Mouse (Mus musculus) large intestine, adult 2 months (tissue): ENCODE measurements around the gene Ttc36. TPM values are rescaled to one million over a fixed set of nuclear protein-coding genes. Genes with fewer than 3 reads are reported as not detected.

Experiments used
- DNase-seq: peaks from one replicate; pipeline ENCODE4 v3.0.0-alpha.2; 2012; ENCODE audit warnings: low read depth, low spot score
- WGBS: fragments of 180-500 bp; shearing (Covaris S2); methylation state at CpG from one replicate; pipeline ENCODE4 v1.1.7; 2018; 5-methylcytosine and 5-hydroxymethylcytosine counted together
- polyA plus RNA-seq: library from polyadenylated mRNA; depleted of rRNA; stranded (reverse); fragments of >200 nt; gene quantifications from 2 replicates; pipeline ENCODE4 v1.2.3, GENCODE M21; 2012; rRNA removed

The Ttc36 gene
- polyA plus RNA-seq: 6.9 and 11.8 TPM in 2 replicates

- 35% methylated on average over 4 of the region's 4 CpGs for WGBS
- no peak for DNase-seq
These were observed at the start of gene Ttc36 for GRCm38 (mm10) chr9:44802808-44803450. TSS of gene Ttc36 (minus strand) at chr9:44803072.

- no peak for DNase-seq
- WGBS: 77% methylated on average over 6 of the region's 6 CpGs
These were observed 44.6 kb upstream of the Ttc36 start for GRCm38 (mm10) chr9:44847446-44847845.

GRCm38 (mm10) chr9:44841241-44841640 lies 38.4 kb upstream of the Ttc36 start:
- 69% methylated on average over 10 of the region's 10 CpGs for WGBS
- no peak for DNase-seq

- 42% methylated on average over 7 of the region's 7 CpGs for WGBS
- DNase-seq: peak; percentile 33
These were observed 33.6 kb upstream of the Ttc36 start for GRCm38 (mm10) chr9:44836439-44836838.

GRCm38 (mm10) chr9:44832356-44832755 lies 29.5 kb upstream of the Ttc36 start:
- 58% methylated on average over 4 of the region's 4 CpGs for WGBS
- DNase-seq: no peak

GRCm38 (mm10) chr9:44830506-44830905 lies 27.6 kb upstream of the Ttc36 start:
- WGBS: 87% methylated on average over 2 of the region's 2 CpGs
- DNase-seq: no peak

- no peak for DNase-seq
- WGBS: 95% methylated on average over 11 of the region's 11 CpGs
These were observed 26.1 kb upstream of the Ttc36 start for GRCm38 (mm10) chr9:44828944-44829343.

GRCm38 (mm10) chr9:44826660-44827059 lies 23.8 kb upstream of the Ttc36 start:
- no peak for DNase-seq
- 84% methylated on average over 7 of the region's 7 CpGs for WGBS

- WGBS: 82% methylated on average over 15 of the region's 15 CpGs
- no peak for DNase-seq
These were observed 17.3 kb upstream of the Ttc36 start for GRCm38 (mm10) chr9:44819920-44820827.

- WGBS: 79% methylated on average over 5 of the region's 5 CpGs
- DNase-seq: no peak
These were observed 14.7 kb upstream of the Ttc36 start for GRCm38 (mm10) chr9:44817522-44817921.

GRCm38 (mm10) chr9:44814179-44814578 lies 11.3 kb upstream of the Ttc36 start:
- WGBS: 92% methylated on average over 8 of the region's 8 CpGs
- no peak for DNase-seq

GRCm38 (mm10) chr9:44810316-44810715 lies 7.4 kb upstream of the Ttc36 start:
- DNase-seq: no peak
- WGBS: 84% methylated on average over 10 of the region's 10 CpGs

- DNase-seq: no peak
- WGBS: 93% methylated on average over 10 of the region's 10 CpGs
These were observed 4.9 kb upstream of the Ttc36 start for GRCm38 (mm10) chr9:44807778-44808177.

GRCm38 (mm10) chr9:44807141-44807540 lies 4.3 kb upstream of the Ttc36 start:
- WGBS: 68% methylated on average over 5 of the region's 5 CpGs
- no peak for DNase-seq

GRCm38 (mm10) chr9:44805536-44805935 lies 2.7 kb upstream of the Ttc36 start:
- DNase-seq: no peak
- whole genome bisulfite sequencing: 90% methylated on average over 5 of the region's 5 CpGs

GRCm38 (mm10) chr9:44804678-44805077 lies 1.8 kb upstream of the Ttc36 start:
- no peak for DNase-seq
- 93% methylated on average over 10 of the region's 10 CpGs for WGBS

- DNase-seq: no peak
- 50% methylated on average over 6 of the region's 6 CpGs for WGBS
These were observed 1.2 kb downstream of the Ttc36 start for GRCm38 (mm10) chr9:44801669-44802068.

GRCm38 (mm10) chr9:44799958-44800324 lies 2.9 kb downstream of the Ttc36 start:
- no peak for DNase-seq
- WGBS: 27% methylated on average over 9 of the region's 9 CpGs

GRCm38 (mm10) chr9:44799102-44799957 lies 3.5 kb downstream of the Ttc36 start, which contains the start of gene Tmem25:
TSS of gene Tmem25 (minus strand) at chr9:44799307.
- WGBS: 1% methylated on average over 75 of the region's 75 CpGs
- peak; percentile 73 for DNase-seq

- DNase-seq: no peak
- 58% methylated on average over 7 of the region's 7 CpGs for WGBS
These were observed 4.6 kb downstream of the Ttc36 start for GRCm38 (mm10) chr9:44798298-44798697.
